Mouse (Mus musculus): ENCODE measurements around the gene Zbtb37.

The Zbtb37 gene

DNA sequence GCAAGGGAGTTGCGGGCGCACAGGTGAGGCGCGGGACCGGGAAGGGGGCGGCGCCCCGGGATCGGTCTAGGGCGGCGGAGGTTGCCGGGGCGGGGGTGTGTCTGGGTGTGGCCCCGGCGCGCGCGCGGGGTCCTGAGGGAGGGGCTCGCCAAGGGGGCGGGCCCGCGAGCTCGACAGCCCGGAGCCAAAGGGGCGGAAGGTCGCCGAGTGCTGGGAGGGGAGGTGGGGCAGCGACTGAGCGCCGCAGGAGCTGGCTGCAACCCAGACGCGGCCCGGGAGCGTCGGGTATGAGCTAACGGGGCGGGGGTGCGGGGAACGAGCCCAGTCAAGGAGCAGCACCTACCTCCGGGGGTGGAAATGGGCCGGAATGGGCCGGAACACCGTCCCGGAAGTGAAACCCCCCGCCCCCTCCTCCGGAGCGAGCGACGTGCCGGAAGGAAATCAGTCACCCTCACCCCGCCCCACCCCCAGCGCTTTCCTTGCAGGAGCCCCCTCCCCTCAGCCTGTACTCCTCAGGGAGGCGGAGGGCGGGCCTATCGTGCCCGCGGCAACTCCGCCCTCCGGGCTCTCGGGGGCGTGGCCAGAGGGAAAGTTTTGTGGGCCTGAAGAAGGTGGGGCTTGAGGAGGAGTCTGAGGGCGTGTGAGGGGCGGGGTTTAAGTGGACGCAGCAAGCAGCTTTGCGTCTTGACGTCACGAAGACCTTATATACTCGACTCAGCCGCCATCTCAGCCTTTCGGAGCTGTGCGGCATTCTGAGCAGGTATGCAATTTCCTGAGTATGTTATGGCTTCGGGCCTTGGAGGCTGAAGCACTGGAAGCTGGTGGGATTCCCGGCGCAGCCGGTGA is at the start of gene Zbtb37:
Gene Zbtb37 (minus strand): TSS at position 415 of the 846 bp plus-strand sequence.
- DNase-seq (ENCODE audit: extremely low spot score, low read depth, low spot score) = peak; percentile 99

DNA sequence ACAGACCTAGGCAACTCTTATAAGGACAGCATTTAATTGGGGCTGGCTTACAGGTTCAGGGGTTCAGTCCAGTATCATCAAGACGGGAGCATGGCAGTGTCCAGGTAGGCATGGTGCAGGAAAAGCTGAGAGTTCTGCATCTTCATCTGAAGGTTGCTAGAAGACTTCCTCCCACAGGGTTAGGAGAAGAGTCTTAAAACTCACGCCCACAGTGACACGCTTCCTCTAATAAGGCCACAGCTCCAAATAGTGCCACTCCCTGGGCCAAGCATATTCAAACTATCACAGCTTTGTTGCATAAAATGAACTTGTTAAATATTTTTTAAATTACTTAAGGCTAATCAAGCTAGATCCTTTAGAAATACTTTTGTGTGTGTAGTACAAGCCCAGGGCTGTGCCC is 42.6 kb upstream of the Zbtb37 start:
- no peak for DNase-seq (ENCODE audit: extremely low spot score, low read depth, low spot score)

GRCm38 (mm10) chr1:161076238-161076637 is 41.6 kb upstream of the Zbtb37 start:
- DNase-seq (ENCODE audit: extremely low spot score, low read depth, low spot score) = no peak

- no peak for DNase-seq (ENCODE audit: extremely low spot score, low read depth, low spot score)
Observed at GRCm38 (mm10) chr1:161071272-161071620, 36.6 kb upstream of the Zbtb37 start.

GRCm38 (mm10) chr1:161070352-161071271 is 36.0 kb upstream of the Zbtb37 start, which contains the start of the genes Dars2 and Cenpl:
TSS of gene Dars2 (minus strand) at chr1:161070658.
TSS of gene Cenpl (plus strand) at chr1:161070713.
- DNase-seq (ENCODE audit: extremely low spot score, low read depth, low spot score) = peak; percentile 88

DNA sequence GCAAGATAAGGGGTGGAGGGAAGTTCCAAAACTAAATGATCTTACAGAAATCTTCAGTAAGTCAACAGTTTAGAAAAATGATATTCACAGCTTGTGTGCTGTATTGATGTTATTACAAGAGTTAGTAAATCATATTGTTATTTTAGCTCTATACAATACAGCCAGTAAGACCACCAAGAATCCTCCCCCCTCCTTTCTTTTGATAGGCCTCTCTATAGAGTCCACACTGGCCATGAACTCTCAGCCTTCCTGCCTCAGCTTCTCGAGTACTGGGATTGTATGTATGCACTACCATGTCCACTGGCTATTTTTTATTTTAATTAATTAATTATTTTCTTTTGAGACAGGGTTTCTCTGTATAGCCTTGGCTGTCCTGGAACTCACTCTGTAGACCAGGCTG is 28.7 kb upstream of the Zbtb37 start:
- no peak for DNase-seq (ENCODE audit: extremely low spot score, low read depth, low spot score)

GRCm38 (mm10) chr1:161057164-161057563 is 22.5 kb upstream of the Zbtb37 start:
- DNase-seq (ENCODE audit: extremely low spot score, low read depth, low spot score) = no peak

DNA sequence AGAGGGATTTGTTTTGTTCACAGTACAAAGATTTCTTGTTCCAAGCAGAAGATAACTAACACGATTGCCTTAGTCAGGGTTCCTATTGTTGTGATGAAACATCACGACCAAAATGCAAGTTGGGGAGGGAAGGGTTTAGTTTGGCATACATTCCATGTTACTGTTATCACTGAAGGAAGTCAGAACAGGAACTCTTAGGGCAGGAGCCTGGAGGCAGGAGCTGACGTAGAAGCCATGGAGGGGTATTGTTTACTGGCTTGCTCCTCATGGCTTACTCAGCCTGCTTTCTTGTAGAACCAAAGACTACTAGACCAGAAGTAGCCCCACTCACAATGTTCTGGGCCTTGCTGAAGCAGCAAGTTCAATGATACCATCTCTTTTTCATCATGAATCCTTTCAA is 12.3 kb upstream of the Zbtb37 start:
- no peak for DNase-seq (ENCODE audit: extremely low spot score, low read depth, low spot score)

DNA sequence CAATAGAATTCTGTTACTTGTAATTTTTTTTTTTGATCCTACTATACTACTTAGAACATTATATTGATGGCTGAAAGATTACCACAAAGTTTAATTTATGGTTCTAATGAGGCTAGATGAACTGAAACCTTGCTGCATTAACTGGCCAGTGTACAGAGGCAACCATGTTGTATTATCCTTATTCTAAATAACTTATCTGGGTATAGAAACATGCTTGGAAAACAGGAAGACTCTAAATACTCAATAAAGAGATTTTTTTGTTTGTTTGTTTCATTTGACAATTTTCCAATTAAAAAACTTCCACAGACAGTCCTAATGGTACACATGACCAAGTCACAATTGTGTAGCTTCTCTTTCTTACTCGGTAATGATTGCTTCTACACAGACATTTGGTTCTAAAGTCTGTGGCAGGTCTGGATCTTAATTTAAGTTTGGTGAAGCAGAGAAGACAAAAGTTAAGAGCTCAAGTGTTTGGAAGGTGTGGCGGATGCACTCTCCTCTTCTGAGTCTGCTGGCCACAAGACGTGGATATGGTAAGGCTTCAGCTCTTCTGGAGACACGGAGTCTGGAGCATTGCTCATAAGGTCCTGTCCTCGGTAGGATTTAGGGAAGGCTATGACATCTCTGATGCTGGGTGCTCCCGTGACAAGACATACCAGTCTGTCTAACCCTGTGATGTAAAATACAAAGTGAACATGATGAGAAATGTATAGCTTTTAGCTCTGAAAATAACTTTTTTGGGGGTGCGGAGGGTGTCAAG is 6.8 kb upstream of the Zbtb37 start:
- DNase-seq (ENCODE audit: extremely low spot score, low read depth, low spot score) = no peak

GRCm38 (mm10) chr1:161040855-161041254 is 6.2 kb upstream of the Zbtb37 start:
- no peak for DNase-seq (ENCODE audit: extremely low spot score, low read depth, low spot score)

- no peak for DNase-seq (ENCODE audit: extremely low spot score, low read depth, low spot score)
Observed at GRCm38 (mm10) chr1:161040426-161040770, 5.7 kb upstream of the Zbtb37 start.

DNA sequence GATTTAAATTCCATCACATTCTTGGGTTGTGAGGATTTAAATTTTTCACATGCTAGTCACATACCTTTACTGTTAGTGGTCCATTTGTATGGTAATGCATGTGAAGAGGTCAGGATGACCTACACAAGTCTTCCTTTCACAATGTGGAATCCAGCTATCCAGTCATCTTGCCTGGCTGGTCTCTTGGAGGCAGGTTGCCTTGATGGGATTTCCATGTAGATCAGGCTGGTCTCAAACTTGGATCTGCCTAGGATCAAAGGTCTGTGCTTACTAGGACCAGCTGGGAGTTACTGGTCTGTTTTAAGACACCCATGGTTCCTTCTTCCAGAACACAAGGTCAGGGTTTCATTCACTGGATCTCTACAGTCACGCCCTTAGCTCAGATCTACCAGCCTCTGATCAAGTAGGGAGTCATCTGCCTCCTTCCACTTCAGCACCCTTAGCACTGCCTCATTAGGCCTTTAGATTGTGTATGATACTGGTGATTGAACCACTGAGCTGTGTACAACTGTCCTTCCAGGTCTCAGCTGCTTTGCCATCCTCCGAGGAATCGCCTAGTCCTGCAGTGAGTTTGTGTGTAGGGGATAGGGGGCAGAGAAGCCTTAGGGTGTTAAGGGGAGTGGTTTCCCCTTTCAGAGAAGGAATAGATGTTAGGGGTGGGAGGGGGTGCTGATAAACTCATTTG is 5.2 kb upstream of the Zbtb37 start:
- no peak for DNase-seq (ENCODE audit: extremely low spot score, low read depth, low spot score)

GRCm38 (mm10) chr1:161038968-161039721 is 4.5 kb upstream of the Zbtb37 start:
- DNase-seq (ENCODE audit: extremely low spot score, low read depth, low spot score) = no peak

- no peak for DNase-seq (ENCODE audit: extremely low spot score, low read depth, low spot score)
Observed at GRCm38 (mm10) chr1:161038004-161038403, 3.4 kb upstream of the Zbtb37 start.

DNA sequence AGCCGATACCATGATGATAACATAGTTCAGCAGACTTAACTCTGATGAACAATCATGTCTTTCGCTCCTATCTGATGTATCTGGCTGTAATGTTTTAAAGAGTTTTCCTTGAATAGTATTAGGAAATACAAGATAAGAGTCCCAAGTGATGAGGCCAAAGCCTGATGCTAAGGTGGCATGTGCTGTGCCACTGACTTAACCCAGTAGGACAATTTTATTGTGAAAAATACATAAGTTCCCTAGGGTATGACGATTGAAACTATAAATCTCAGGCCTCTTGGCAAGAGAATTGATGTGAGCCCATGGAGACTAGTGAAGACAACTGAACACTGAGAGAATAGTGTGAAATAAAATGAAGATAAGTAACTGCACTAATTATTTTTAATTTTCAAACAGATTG is 3.0 kb upstream of the Zbtb37 start:
- DNase-seq (ENCODE audit: extremely low spot score, low read depth, low spot score) = no peak

GRCm38 (mm10) chr1:161037026-161037425 is 2.4 kb upstream of the Zbtb37 start:
- no peak for DNase-seq (ENCODE audit: extremely low spot score, low read depth, low spot score)

DNA sequence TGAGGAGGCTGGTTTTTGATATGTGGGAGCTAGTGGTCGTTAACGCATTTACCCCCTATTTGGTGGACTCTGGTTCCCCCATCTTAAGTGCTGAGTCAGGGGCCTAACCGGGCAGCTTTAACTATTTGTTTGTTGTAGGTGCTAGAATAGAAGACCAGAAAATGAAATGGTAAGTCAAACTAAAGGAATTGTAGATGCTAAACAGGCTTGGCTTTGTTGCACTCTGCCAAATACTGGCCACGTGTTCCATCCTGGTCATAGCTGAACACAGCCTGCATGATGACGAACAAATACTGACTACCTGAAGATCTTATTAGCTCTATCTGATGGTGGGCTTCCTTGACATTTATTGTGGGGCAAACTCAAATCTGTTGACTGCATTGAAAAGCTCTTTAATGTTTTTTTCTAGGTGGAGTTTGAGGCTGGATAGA is 1.8 kb upstream of the Zbtb37 start:
- DNase-seq (ENCODE audit: extremely low spot score, low read depth, low spot score) = no peak

GRCm38 (mm10) chr1:161035786-161036404 is 1.2 kb upstream of the Zbtb37 start:
- no peak for DNase-seq (ENCODE audit: extremely low spot score, low read depth, low spot score)

DNA sequence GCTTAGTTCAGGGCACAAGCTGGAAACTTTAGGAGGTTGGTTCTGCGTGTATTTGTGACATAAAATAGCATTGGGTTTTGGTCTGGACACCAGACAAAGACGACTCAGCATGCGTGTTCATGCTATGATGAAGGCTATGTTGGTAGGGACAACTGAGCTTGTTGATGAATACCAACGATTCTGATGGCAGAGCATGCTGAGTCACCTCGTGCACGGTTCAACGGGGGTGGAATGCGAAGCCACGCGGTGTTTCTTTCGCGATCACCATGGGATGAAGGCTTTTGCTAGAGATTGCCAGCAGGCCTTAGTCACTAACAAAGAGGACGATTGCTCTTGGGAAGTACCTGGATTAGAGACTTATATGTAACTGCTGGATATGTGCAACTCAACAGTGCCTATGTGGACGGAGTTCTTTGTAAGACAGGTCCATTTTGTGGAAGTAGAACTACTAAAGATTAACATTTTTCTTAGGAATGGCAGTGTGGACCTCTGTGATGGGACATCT is 684 bp upstream of the Zbtb37 start:
- no peak for DNase-seq (ENCODE audit: extremely low spot score, low read depth, low spot score)

All from hindlimb bud, embryonic 11.5 days (tissue).